Mouse (Mus musculus) G1E (cell line): ENCODE data around the gene Rnf141.

Source experiments
- CTCF ChIP-seq: IDR thresholded peaks from 2 replicates; pipeline ENCODE4 v1.5.1; 2012; ENCODE audit warnings: low read depth, low read length, inconsistent platforms, mixed read lengths
- GATA1 ChIP-seq: IDR thresholded peaks from 2 replicates; pipeline ENCODE4 v1.6.1; 2012; ENCODE audit warnings: borderline replicate concordance, low read length, inconsistent platforms, mixed read lengths
- POLR2AphosphoS5 ChIP-seq: IDR thresholded peaks from 2 replicates; pipeline ENCODE4 v1.6.1; 2012; ENCODE audit warnings: low read depth, low read length, inconsistent platforms; ENCODE audit not compliant: insufficient replicate concordance
- TAL1 ChIP-seq: conservative IDR thresholded peaks from 2 replicates; pipeline ENCODE4 v1.6.1; 2012; ENCODE audit warnings: low read depth, low read length, inconsistent platforms, mixed read lengths

DNA sequence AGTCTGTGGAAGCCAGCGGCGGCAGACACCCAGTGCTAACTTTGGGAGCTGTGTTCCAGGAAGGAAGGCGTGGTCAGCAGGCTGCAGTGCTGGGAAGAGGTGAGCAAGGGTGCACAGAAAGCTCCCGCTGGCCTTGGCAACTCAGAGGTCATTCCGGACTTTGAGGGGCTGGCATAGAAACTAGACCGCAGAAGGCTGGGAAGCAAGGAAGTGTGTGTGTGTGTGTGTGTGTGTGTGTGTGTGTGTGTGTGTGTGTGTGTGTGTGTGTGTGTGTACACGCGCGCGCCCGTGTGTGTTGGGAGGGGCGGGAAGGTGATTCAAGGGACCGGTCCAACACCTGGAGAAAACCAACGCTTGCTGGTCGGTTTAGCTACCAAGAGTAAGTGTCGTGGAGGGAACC is 76.3 kb downstream of the Rnf141 start, which contains the start of gene Ampd3:
- TF ChIP-seq CTCF = no peak
- TF ChIP-seq GATA1 = no peak
- TF ChIP-seq POLR2AphosphoS5 = no peak
- no peak for TF ChIP-seq TAL1
